Mouse (Mus musculus) regulatory T cell (primary cell): ENCODE measurements at regions not wholly inside any gene's neighbourhood (a gene's known extent, or its start where the extent isn't known, plus 50 kb on each side); places are given as distances from the start of the nearest gene placed in this dataset.

ENCODE experiments used
- in situ Hi-C: fragments of 300-600 bp; cut with MboI, MseI; formaldehyde crosslinking; loops from one replicate; pipeline ENCODE4 v1.15.1; 2025; ENCODE audit warnings: high pct_unique_total_duplicates

- in situ Hi-C loops: loop anchor here (25.0 kb wide), 1 partner anchor 474 kb away; no protein-coding TSS in a partner anchor
These were observed 56.6 kb downstream of the Sucnr1 start for GRCm38 (mm10) chr3:60138319-60138718.

GRCm38 (mm10) chr3:60159865-60160264, 78.2 kb downstream of the Sucnr1 start:
- in situ Hi-C loops: no loop called here

- in situ Hi-C loops: no loop called here
These were observed 86.0 kb downstream of the Sucnr1 start for GRCm38 (mm10) chr3:60167633-60168032.

GRCm38 (mm10) chr3:60168135-60168926, 86.7 kb downstream of the Sucnr1 start:
- in situ Hi-C loops: no loop called here

GRCm38 (mm10) chr3:60169606-60170005, 87.9 kb downstream of the Sucnr1 start:
- in situ Hi-C loops: no loop called here

- in situ Hi-C loops: no loop called here
These were observed 102.8 kb downstream of the Sucnr1 start for GRCm38 (mm10) chr3:60184481-60184880.

GRCm38 (mm10) chr3:60196031-60196430, 114.4 kb downstream of the Sucnr1 start:
- in situ Hi-C loops: no loop called here

GRCm38 (mm10) chr3:60207936-60208335, 126.3 kb downstream of the Sucnr1 start:
- in situ Hi-C loops: no loop called here

GRCm38 (mm10) chr3:60218938-60219337, 137.3 kb downstream of the Sucnr1 start:
- in situ Hi-C loops: no loop called here

GRCm38 (mm10) chr3:60240664-60241063, 159.0 kb downstream of the Sucnr1 start:
- in situ Hi-C loops: no loop called here

- in situ Hi-C loops: no loop called here
These were observed 185.2 kb downstream of the Sucnr1 start for GRCm38 (mm10) chr3:60266666-60267415.

GRCm38 (mm10) chr3:60267416-60268174, 185.9 kb downstream of the Sucnr1 start:
- in situ Hi-C loops: no loop called here

GRCm38 (mm10) chr3:60270463-60270862, 188.8 kb downstream of the Sucnr1 start:
- in situ Hi-C loops: no loop called here

GRCm38 (mm10) chr3:60273744-60274143, 192.1 kb downstream of the Sucnr1 start:
- in situ Hi-C loops: no loop called here

- in situ Hi-C loops: no loop called here
These were observed 193.7 kb downstream of the Sucnr1 start for GRCm38 (mm10) chr3:60275249-60275838.

- in situ Hi-C loops: no loop called here
These were observed 194.8 kb upstream of the Mbnl1 start for GRCm38 (mm10) chr3:60277791-60278190.

GRCm38 (mm10) chr3:60281229-60281628, 191.4 kb upstream of the Mbnl1 start:
- in situ Hi-C loops: loop anchor here (10.0 kb wide), 1 partner anchor 164 kb away; no protein-coding TSS in a partner anchor

- in situ Hi-C loops: loop anchor here (10.0 kb wide), 1 partner anchor 163 kb away; no protein-coding TSS in a partner anchor
These were observed 190.6 kb upstream of the Mbnl1 start for GRCm38 (mm10) chr3:60281959-60282495.

GRCm38 (mm10) chr3:60292142-60292541, 180.5 kb upstream of the Mbnl1 start:
- in situ Hi-C loops: no loop called here

GRCm38 (mm10) chr3:60292940-60293339, 179.7 kb upstream of the Mbnl1 start:
- in situ Hi-C loops: no loop called here

- in situ Hi-C loops: no loop called here
These were observed 167.2 kb upstream of the Mbnl1 start for GRCm38 (mm10) chr3:60305399-60305798.
